Mouse (Mus musculus) heart, adult 11 months (tissue): ENCODE data around the gene Echs1.
A peak's percentile ranks its signal among the peaks of the same experiment; 100 is the strongest.

ENCODE experiments used
- DNase-seq: peaks from one replicate; pipeline ENCODE4 v3.0.0; 2022

Echs1 gene

DNA sequence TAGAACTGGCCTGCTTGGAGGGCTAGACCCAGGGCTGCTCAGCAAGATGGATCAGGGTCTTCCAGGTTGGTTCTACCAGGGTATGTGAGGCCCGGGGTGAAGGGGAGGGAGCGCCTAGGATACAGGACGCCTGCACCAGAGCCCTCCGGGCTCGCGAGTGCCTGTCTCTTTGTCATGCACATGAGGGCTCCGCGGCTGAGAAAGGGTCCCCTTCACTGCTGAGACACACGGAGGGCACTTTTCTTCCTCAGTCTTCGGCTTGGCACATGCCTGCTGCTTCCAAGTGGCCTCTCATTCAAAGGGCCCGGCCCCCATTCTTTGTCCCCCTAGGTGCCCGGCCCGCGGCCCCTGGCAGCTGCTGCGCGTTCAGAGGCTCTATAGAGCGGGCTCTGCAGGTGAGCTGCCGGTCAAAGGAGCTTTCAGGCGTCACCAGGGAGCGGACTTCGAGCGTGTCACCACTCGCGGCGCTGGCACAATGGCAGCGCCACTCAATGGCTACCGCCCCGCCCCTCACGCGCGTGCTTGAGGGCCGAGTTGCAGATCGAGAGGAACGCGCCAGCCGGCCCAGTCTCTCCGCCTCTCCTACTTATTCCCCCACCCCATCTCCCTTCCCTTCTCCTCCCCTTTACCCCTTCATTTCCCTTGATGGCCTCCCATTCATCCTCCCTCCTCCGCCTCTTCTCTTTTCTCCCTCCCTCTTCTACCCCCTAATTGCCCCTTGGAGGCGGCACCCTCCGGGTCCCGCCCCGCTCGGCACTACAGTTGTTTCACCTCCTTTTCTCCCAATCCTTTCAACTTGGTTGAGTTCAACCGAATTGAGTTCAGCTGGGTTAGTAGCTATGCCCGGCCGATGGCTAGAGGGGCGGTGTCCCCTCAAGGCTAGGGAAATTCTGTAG is 55.1 kb downstream of the Echs1 start:
- DNase-seq = no peak

DNA sequence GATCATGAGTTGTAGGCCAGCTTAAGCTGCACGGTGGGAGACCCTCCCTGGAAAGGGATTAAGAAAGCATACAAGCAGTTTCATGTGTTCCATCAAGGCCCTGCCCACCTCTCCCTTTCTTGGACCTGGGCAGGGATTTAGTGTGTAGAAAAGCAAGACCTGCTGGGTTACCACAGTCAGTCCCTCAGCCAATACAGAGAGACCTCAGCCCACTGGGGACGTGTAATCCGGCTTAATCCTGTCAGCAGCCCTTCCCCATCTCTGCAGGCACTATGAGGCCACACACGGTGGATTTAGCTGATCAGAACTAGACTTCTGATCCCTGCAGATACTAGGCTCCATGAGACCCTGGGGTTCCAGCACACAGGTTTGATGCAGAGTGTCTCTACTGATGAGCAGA is 56.7 kb downstream of the Echs1 start:
- DNase-seq = no peak

- no peak for DNase-seq
These were observed 57.7 kb downstream of the Echs1 start for GRCm38 (mm10) chr7:140058528-140058927.

- DNase-seq = peak; percentile 89
These were observed 58.6 kb downstream of the Echs1 start for GRCm38 (mm10) chr7:140057413-140058407.
